Mouse (Mus musculus) adrenal gland, postnatal 36 days (tissue): ENCODE data around the gene Sept5. TPM values are rescaled to one million over a fixed set of nuclear protein-coding genes. Genes with fewer than 3 reads are reported as not detected.

Source experiments
- DNase-seq, 2 experiments: peaks; one replicate each; pipeline ENCODE4 v3.0.0; 2021; ENCODE audit warnings: mixed read lengths in 1 of 2
- total RNA-seq, 2 experiments: library from RNA; stranded (reverse); gene quantifications; 2 replicates each; pipeline ENCODE4 v1.2.3; 2021

The Sept5 gene
- total RNA-seq, 2 experiments from 2014 or later = 9.6 to 10.9 TPM

- DNase-seq = no peak
Measured at GRCm38 (mm10) chr16:18583169-18583568, 46.6 kb downstream of the Sept5 start.

- no peak for DNase-seq
Measured at GRCm38 (mm10) chr16:18582426-18583148, 47.2 kb downstream of the Sept5 start.

DNA sequence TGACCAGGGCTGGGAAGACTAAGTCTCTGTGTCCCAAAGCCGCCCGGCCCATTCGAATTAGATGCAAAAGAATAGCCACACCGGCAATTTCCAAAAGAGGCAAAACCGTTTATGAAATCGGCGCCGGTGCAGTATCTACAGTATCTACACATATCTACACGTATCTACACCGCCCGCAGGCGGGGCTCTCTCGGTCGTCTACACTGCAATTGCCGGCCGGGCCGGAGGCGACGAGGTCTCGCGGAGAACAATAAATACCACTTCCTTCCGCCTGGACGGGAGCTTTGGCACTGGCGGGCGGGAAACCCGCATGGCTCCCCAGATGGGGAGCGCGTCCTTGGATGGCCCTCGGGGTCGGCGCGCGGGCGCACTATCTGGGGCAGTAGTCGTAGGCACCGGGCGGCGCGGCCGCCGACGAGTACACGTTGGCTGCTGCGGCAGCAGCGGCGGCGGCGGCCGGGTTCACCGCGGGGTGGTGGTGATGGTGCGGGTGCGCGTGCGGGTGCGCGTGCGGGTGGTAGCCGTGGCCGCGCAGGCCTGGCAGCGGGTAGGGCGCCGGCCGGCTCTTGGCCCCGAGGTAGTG lies 48.0 kb downstream of the Sept5 start:
- peak in 1 of 2 experiments; percentile 51 for DNase-seq

GRCm38 (mm10) chr16:18581050-18581622 lies 48.6 kb downstream of the Sept5 start:
- no peak for DNase-seq

DNA sequence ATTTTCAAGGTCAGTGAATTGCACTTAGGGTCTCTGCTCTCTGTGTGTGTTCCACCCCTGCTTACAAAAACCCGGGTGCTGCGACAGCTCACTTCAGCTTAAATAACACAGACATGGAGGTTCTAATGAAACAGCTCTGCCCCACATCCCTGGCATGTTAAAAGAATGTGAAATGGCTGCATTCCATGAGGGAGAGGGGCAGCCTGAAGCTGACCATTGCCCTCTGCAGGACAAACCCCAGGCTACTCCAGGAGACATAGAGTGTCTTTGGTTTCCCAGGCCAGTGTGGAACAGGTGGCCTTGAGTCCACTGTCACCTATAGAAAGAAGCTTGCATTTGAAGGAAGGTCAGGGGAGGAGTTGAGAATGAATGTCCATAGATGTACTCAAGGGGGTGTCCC lies 49.4 kb downstream of the Sept5 start:
- DNase-seq = no peak

- no peak for DNase-seq
Measured at GRCm38 (mm10) chr16:18577599-18578160, 52.1 kb downstream of the Sept5 start.

GRCm38 (mm10) chr16:18577071-18577470 lies 52.7 kb downstream of the Sept5 start:
- no peak for DNase-seq

DNA sequence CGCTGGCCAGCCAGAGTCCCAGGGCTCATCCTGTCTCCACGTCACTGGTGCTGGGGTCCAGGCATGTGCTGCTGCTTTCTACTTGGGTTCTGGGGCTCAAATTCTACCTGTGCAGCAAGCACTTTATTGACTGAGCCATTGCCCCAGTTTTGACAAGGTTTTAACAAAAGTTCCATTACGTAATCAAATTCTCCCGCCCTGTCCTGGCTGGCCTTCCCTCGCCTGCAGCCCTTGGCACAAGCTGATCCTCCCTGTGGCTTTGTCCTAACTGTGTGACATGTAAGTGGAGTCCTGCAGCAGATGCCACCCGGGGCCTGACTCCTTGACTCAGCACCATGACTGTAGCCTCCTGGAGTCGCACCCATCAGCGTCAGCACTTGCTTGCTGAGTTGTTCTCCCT lies 55.6 kb downstream of the Sept5 start:
- peak; percentile 52 to 64 for DNase-seq

Other genes starting within 250 kb of the Sept5 start
- 10 to 100 TPM; 73.3 to 97.3 TPM for gene Txnrd2, start 203.6 kb downstream of the Sept5 start, total RNA-seq
- gene Comt, start 203.1 kb downstream of the Sept5 start, total RNA-seq = 100 to 1,000 TPM; 193 to 249 TPM
- 1 to 10 TPM; 4.9 to 5.9 TPM for gene Gnb1l, start 131.2 kb downstream of the Sept5 start, total RNA-seq
- 1 to 10 TPM; 4.4 to 5.6 TPM for gene Rtl10, start 131.1 kb downstream of the Sept5 start, total RNA-seq
- gene Tbx1, start 39.3 kb downstream of the Sept5 start, total RNA-seq = under 1 TPM in 1 of 2 experiments, not detected in 1; 0.20 TPM
- under 1 TPM in 1 of 2 experiments, not detected in 1; 0.60 TPM for gene Gp1bb, start 7.6 kb downstream of the Sept5 start, total RNA-seq
- 1 to 10 TPM; 1.1 to 4.9 TPM for gene Gm49601, start 3.5 kb downstream of the Sept5 start, total RNA-seq
- 10 to 100 TPM; 15.4 to 15.8 TPM for gene Cldn5, start 146.9 kb upstream of the Sept5 start, total RNA-seq
- gene Ufd1, start 181.8 kb upstream of the Sept5 start, total RNA-seq = 100 to 1,000 TPM; 105 to 111 TPM
- 10 to 100 TPM in 1 of 2 experiments, 1 to 10 TPM in 1; 7.0 to 11.3 TPM for gene Cdc45, start 182.0 kb upstream of the Sept5 start, total RNA-seq
- gene 2510002D24Rik, start 206.6 kb upstream of the Sept5 start, total RNA-seq = 10 to 100 TPM; 12.6 to 22.3 TPM
- gene Gm28539, start 206.6 kb upstream of the Sept5 start, total RNA-seq = 1 to 10 TPM; 3.3 to 3.7 TPM
- gene Mrpl40, start 246.9 kb upstream of the Sept5 start, total RNA-seq = 10 to 100 TPM; 43.9 to 64.7 TPM
- gene Hira, start 247.1 kb upstream of the Sept5 start, total RNA-seq = 10 to 100 TPM; 35.0 to 39.2 TPM